Mouse (Mus musculus): ENCODE measurements at regions not wholly inside any gene's neighbourhood (a gene's known extent, or its start where the extent isn't known, plus 50 kb on each side); places are given as distances from the start of the nearest gene placed in this dataset.

GRCm38 (mm10) chr11:114571144-114571869, 97.0 kb upstream of the Rpl38 start:
- TF ChIP-seq CTCF (IDR thresholded peaks at IDR 0.05): peak; percentile 13
- intact Hi-C loops (cut with DNase I): no loop called here
- DNase-seq (ENCODE audit: extremely low spot score in 1 of 2, low spot score in 2 of 2): no peak

GRCm38 (mm10) chr11:114570076-114570475, 98.2 kb upstream of the Rpl38 start:
- DNase-seq (ENCODE audit: extremely low spot score in 1 of 2, low spot score in 2 of 2): no peak
- TF ChIP-seq CTCF (IDR thresholded peaks at IDR 0.05): no peak
- no peak overlapping the region for H3K27ac ChIP-seq
- intact Hi-C loops (cut with DNase I): no loop called here
- no peak overlapping the region for H3K4me3 ChIP-seq

More at GRCm38 (mm10) chr11:114571144-114571869, 97.0 kb upstream of the Rpl38 start:
- Histone ChIP-seq H3K4me3 (no peak overlapping the region), H3K27ac (no peak overlapping the region)

GRCm38 (mm10) chr11:114567814-114568800, 100.2 kb upstream of the Rpl38 start:
- Histone ChIP-seq H3K27ac (no peak overlapping the region), H3K4me3 (no peak overlapping the region)
- no peak for TF ChIP-seq CTCF (IDR thresholded peaks at IDR 0.05)
- intact Hi-C loops (cut with DNase I): no loop called here
- DNase-seq (ENCODE audit: extremely low spot score in 1 of 2, low spot score in 2 of 2): no peak

GRCm38 (mm10) chr11:114567045-114567780, 101.1 kb upstream of the Rpl38 start:
- intact Hi-C loops (cut with DNase I): no loop called here
- DNase-seq (ENCODE audit: extremely low spot score in 1 of 2, low spot score in 2 of 2): no peak
- no peak for TF ChIP-seq CTCF (IDR thresholded peaks at IDR 0.05)
- H3K4me3 ChIP-seq: no peak overlapping the region
- H3K27ac ChIP-seq: no peak overlapping the region

- intact Hi-C loops (cut with DNase I): no loop called here
- Histone ChIP-seq H3K4me3 (no peak overlapping the region), H3K27ac (no peak overlapping the region)
- DNase-seq (ENCODE audit: extremely low spot score in 1 of 2, low spot score in 2 of 2): no peak
- TF ChIP-seq CTCF (IDR thresholded peaks at IDR 0.05): peak; percentile 43
Measured at GRCm38 (mm10) chr11:114564949-114565348, 103.4 kb upstream of the Rpl38 start.

GRCm38 (mm10) chr11:114563172-114563571, 105.2 kb upstream of the Rpl38 start:
- DNase-seq (ENCODE audit: extremely low spot score in 1 of 2, low spot score in 2 of 2): no peak
- H3K4me3 ChIP-seq: no peak overlapping the region

GRCm38 (mm10) chr11:114554576-114554975, 113.7 kb upstream of the Rpl38 start:
- H3K27ac ChIP-seq: no peak overlapping the region
- no peak for DNase-seq (ENCODE audit: extremely low spot score in 1 of 2, low spot score in 2 of 2)
- no peak overlapping the region for H3K4me3 ChIP-seq
- TF ChIP-seq CTCF (IDR thresholded peaks at IDR 0.05): peak; percentile 34
- intact Hi-C loops (cut with DNase I): no loop called here

More at GRCm38 (mm10) chr11:114563172-114563571, 105.2 kb upstream of the Rpl38 start:
- no peak overlapping the region for H3K27ac ChIP-seq
- intact Hi-C loops (cut with DNase I): no loop called here
- no peak for TF ChIP-seq CTCF (IDR thresholded peaks at IDR 0.05)

- intact Hi-C loops (cut with DNase I): no loop called here
- no peak overlapping the region for H3K4me3 ChIP-seq
- H3K27ac ChIP-seq: no peak overlapping the region
- DNase-seq (ENCODE audit: extremely low spot score in 1 of 2, low spot score in 2 of 2): no peak
- no peak for TF ChIP-seq CTCF (IDR thresholded peaks at IDR 0.05)
Measured at GRCm38 (mm10) chr11:114553992-114554391, 114.3 kb upstream of the Rpl38 start.

- TF ChIP-seq CTCF (IDR thresholded peaks at IDR 0.05): no peak
- H3K27ac ChIP-seq: no peak overlapping the region
- DNase-seq (ENCODE audit: extremely low spot score in 1 of 2, low spot score in 2 of 2): no peak
- intact Hi-C loops (cut with DNase I): no loop called here
- no peak overlapping the region for H3K4me3 ChIP-seq
Measured at GRCm38 (mm10) chr11:114552176-114552575, 116.1 kb upstream of the Rpl38 start.

GRCm38 (mm10) chr11:114551262-114551661, 117.1 kb upstream of the Rpl38 start:
- no peak for DNase-seq (ENCODE audit: extremely low spot score in 1 of 2, low spot score in 2 of 2)
- intact Hi-C loops (cut with DNase I): no loop called here
- no peak for TF ChIP-seq CTCF (IDR thresholded peaks at IDR 0.05)
- Histone ChIP-seq H3K4me3 (no peak overlapping the region), H3K27ac (no peak overlapping the region)

- no peak overlapping the region for H3K27ac ChIP-seq
- H3K4me3 ChIP-seq: no peak overlapping the region
- DNase-seq (ENCODE audit: extremely low spot score in 1 of 2, low spot score in 2 of 2): no peak
- intact Hi-C loops (cut with DNase I): no loop called here
- TF ChIP-seq CTCF (IDR thresholded peaks at IDR 0.05): no peak
Measured at GRCm38 (mm10) chr11:114548658-114549057, 119.7 kb upstream of the Rpl38 start.

Data from left cerebral cortex, adult 2 months (tissue).